Mouse (Mus musculus): ENCODE results near the gene Kif3b.
A peak's percentile ranks its signal among the peaks of the same experiment; 100 is the strongest.
"Not testable (repeated sequence)": the region's sequence is repeated elsewhere in the genome, so short reads cannot be mapped to it uniquely, and the experiment has no call there.

Gene Kif3b

DNA sequence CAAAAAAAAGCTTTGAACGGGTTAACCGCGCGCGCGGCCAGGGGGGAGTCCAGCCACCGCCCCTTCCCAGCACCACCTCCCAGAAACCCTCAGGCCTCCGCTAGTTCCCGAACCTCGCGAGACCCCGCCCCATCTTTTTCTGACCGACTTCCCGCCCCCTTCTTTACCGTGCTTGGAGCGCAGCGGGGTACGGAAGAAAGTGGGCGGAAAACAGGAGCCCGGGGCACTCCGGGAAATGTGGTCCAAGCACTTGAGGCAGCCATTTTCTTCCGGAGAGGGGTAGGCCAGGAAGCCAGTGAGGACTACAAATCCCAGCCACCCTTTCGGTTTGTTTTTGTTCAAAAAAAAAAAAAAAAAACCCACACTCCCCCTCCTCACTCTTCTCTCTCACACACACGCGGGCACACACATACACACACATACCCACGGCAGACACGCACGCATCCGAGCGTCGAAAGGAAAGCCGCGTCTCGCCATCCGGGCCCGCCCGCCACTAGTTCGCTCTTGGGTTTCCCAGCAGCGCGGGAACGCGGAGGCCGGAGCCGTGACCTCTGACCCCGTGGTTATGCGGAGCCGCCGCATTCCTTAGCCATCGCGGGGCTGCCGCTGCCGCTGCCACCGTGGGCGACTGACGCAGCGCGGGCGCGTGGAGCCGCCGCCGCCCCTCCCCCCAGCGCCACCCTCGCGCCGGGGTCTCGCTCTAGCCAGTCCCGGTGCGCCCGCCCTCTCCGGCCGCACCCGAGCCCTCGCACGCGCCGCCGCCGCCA lies 54.4 kb downstream of the Kif3b start, which contains the start of gene Asxl1:
TSS of gene Asxl1 (plus strand) at position 376 of the 767 bp plus-strand sequence.
- DNase-seq (ENCODE audit: low spot score in 2 of 2): peak; percentile 82 to 87

DNA sequence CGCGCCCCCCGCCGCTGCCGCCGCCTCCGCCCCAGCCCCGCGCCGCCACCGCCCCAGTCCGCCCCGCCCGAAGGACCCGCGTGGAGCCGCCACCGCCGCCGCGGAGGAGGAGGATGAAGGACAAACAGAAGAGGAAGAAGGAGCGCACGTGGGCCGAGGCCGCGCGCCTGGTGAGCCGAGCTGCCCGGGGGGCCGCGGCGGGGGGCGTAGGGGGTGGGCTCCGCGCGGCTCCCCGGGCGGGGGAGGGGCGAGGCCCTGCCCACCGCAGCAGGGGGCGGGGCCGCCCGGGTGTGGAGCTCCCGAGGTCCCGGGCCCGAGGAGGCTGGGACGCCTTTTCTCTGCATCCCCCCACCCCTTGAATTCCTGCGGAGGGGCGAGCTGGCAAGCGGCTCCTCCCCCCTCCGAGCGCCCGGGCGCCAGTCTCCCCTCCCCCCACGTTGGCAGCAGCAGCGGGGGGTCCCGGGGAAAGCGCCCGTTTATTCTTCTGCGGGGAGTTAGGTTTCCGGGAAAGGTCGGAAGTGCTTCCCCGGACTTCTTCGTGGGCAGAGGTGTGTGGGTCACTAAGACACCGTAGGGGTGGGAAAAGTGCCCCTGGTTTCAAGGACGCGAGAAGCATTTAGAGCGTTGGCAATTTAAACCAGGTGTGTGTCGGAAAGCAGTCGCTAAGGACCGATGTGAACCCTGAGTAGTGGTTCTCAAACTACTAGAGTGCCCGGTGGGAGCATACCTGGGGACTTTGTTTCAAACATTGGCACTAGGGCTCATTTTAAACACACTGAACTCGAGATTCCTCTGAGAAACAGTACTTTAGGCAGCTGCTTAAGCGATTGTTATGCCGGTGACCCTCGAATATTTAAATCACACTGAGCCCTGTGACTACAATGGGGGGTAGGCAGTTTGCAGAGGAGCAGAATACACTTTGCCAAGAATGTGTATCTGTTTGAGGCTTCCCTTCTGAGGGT lies 55.3 kb downstream of the Kif3b start:
- peak; percentile 34 to 56 for DNase-seq (ENCODE audit: low spot score in 2 of 2)

DNA sequence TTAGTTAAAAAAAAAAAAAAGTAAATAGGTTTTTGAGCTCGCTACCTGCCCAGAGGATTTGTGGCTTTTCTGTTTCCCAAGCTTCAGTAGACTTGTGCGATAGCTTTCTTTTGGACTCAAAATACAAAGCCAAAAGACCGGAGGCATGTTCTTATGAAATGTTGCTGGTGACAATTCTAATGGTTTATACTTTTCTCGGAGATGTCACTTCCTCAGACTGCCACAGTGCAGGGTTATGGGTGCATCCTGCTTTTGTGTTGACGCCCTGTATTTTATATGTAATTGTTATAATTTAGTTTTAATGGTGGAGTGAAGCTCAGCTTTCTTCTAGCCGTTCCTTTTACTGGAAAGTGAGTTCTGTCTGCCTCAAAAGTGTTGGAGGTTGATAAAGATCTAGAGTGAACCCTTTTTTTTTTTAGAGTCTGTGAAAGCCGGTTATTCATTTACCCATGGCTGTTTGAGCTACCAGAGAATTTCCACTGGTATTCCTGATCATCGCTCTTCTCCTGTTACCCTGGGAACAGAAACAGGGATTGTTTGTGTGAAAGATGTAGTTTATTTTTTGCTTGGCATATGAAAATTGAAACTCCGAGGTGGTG lies 56.1 kb downstream of the Kif3b start:
- no peak for DNase-seq (ENCODE audit: low spot score in 2 of 2)

DNA sequence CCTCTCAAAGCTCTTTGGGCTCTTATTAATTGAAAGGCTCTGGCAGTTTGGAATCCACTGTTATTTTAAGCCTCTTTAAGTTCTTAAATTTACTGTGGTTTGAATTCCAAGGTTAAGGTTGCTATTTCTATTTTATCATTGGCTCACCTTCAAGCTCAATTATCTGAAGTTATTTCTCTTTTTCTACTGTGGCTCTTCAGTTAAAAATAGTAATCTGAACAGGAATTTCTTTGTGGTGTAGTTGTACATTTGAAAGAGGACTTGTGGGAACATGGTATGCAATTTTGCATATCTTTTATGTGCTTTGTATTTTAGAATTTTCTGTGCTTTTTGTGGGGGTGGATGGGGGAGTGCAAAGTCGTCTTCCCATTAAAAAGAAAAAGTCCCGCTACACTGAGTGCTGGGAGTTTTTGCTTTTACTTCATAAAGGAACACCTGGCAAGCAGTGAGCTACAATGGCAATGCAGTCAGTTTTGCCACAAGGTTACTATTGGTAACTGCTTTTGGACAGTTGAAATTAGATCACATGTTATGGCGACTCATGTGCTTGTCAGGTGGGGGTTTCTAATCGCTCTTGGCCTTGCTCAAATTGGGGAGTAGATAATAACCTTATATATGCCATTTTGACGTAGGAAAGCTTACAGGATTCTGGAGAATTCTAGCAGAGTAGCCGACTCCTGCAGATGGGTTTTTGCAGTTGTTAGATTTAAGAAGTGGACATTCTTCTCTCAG lies 57.1 kb downstream of the Kif3b start:
- no peak for DNase-seq (ENCODE audit: low spot score in 2 of 2)

DNA sequence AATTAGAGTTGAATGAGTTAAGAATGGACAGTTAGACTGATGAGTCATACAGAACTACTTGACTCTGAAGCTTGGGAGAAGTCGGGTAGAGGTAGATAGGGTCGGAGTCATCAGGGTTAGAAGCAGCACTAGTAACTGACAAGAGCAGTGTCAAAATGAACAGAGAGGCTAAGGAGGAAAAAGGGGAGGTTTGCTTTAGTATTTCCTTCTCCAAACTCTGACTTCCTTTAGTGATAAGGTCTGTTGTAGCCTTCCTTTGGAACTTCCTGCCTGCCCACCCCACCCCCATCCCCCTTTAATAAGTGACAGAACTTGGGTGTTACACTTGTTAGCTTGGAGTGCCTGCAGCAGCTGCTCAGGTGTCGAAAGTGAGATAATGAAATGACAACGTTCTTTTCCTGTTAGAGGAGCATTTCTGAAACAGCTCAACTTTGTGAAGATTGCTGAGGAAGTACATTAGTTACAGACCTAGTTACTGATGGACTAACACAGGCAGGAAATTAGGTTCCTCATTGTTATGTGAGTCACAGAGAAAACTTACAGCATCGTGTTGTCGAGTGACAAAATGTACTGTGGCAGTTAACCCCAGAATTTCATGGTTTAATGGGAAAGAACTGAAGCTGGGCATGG lies 59.5 kb downstream of the Kif3b start:
- no peak for DNase-seq (ENCODE audit: low spot score in 2 of 2)

DNA sequence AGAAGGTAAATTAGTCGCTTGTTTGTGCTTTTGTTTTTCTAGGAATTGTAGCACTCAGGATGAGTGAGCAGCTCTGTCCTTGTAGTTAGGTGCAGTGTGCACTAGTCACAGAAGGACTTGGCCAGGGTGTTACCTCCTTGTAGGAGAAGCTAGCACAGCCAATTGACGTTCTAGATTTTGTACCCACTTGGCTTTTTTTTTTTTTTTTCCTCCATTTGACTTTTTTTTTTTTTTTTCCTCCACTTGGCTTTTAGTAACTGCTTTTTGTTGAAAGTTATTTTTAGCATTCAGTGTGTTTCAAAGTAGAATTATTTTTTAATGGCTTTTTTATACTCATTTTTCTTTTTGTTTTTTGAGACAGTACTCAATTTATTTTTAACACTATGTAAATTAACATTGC lies 63.4 kb downstream of the Kif3b start:
- no peak for DNase-seq (ENCODE audit: low spot score in 2 of 2)

DNA sequence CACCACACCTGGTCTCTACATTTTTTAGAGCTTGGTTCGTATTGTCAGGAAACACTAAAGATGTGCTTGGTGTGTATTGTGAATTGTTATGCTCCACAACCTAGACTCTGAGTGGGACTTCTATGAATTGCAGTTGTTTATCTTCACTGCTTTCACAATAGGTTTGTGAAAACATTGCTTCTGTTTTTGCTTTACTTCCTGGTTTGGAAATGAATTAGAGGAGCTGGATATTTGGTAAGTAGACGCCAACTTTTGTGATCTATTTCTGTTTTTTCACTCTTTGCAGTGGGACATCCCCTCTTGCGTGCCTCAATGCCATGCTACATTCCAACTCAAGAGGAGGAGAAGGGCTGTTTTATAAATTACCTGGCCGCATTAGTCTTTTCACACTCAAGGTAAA lies 65.6 kb downstream of the Kif3b start:
- DNase-seq (ENCODE audit: low spot score in 2 of 2): no peak

DNA sequence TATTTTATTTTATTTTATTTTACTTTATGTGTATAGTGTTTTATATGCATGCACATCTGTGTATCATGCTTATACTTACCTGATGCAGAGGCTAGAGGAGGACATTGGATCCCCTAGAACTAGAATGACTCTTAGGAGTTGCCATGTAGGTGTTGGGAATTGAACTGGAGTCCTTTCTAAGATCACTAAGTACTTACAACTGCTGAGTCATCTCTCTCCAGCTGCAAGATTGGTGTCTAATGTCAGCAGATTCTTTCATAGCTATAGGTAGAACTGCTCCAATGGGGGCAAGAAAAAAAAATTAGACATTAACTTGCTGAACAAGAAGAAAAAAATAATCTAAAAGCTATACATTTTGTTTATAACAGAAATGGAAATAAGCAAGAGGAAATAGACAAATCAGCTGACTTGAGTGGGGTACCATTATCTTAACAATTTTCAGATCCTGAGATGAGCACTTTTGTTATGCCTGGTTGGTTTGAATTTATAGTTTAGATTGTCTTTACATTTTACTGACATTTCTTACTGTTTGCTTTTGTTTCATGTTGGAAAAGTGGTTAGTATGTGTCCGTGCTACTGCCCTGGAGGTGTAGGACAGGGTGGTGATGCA lies 70.0 kb downstream of the Kif3b start:
- DNase-seq (ENCODE audit: low spot score in 2 of 2): no peak

DNA sequence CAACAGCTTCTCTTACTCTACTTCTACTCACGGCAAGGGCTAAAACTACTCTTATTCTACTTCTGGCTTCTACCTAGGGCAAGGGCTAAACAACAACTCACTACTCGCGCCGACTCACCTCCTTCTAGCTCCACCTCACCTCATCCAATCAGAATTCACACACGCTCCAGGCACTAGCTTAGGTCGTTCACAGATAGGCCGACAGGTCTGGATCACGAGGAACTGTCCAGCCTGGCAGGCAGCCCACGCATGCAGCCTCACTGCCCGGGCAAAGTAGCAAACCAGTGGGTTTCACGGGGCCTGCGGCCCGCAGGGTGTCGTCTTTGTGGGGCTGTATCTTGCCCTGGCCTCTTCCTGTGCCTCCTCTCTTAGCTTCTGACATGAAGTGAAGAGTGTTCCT lies 73.3 kb downstream of the Kif3b start:
- not testable (repeated sequence) for DNase-seq (ENCODE audit: low spot score in 2 of 2)

DNA sequence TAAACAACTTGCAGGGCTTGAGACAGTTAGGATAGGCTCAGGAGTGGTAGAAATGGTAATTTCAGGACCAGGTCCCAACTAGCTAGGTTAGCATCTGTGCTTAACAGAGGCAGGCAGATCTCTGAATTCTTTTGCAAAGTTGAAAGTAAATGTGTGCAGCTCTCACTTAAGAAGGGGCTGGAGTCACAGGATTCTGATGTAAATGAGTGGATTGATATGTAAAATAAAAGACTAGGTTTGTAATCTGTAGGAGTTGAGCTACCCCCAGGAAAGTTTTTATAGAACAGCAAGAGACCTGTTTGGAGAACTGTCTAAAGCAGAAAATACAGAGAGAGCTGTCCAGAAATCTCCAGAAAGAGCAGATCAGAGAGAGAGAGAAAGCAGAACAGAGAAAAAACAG lies 79.7 kb downstream of the Kif3b start:
- no peak for DNase-seq (ENCODE audit: low spot score in 2 of 2)

DNA sequence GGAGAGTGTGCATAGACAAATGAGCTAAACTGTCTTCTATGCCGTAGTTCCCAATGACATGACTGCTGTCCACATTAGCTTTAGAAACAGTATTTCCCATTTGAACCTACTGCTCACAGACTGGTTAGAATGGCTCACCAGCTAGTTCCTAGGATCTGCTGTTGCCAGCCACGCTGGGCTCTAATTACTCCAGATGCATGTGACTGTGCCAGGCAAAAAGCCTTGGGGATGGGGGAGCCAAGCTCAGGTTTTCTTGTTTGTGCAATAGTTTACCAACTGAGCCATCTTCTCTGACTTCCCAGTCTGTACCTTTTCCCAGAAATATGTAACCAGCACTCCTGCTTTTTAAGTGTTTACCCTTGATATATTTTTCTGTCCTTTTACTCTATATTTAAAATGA lies 84.2 kb downstream of the Kif3b start:
- DNase-seq (ENCODE audit: low spot score in 2 of 2): no peak

DNA sequence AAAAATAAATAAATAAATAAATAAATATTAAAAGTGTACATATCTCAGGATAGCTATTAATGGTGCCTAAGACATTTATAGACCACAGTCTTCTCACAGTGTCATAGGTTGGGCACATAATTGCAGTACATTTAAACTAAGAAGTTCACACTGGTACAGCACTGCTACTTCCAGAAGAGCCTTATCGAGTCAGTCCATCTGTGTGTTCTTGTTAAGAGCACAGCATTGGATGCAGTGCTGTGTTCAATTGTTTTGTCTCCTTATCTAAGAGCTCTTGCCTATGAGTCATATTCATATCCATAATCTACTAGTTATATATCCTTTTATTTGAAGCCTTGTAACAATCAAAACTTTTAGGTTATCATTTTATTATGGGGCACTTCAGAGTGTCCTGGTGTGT lies 89.3 kb downstream of the Kif3b start:
- no peak for DNase-seq (ENCODE audit: low spot score in 2 of 2)
